Mouse (Mus musculus) embryonic facial prominence, embryonic 10.5 days (tissue): ENCODE measurements around the gene Alk. TPM values are rescaled to one million over a fixed set of nuclear protein-coding genes. Genes with fewer than 3 reads are reported as not detected.

Source experiments
- DNase-seq: peaks from one replicate; pipeline ENCODE4 v3.0.0-alpha.2; 2017; ENCODE audit warnings: low spot score
- H3K27ac ChIP-seq: fragments of 300-500 bp; sonication (generic); replicated peaks from 2 replicates; pipeline ENCODE4 v1.5.1; 2016; ENCODE audit warnings: mild to moderate bottlenecking
- H3K27me3 ChIP-seq: fragments of 300-500 bp; sonication (generic); replicated peaks from 2 replicates; pipeline ENCODE4 v1.6.1; 2016; ENCODE audit warnings: low read depth, mild to moderate bottlenecking; ENCODE audit not compliant: poor library complexity, severe bottlenecking
- H3K36me3 ChIP-seq: fragments of 300-500 bp; sonication (generic); replicated peaks from 2 replicates; pipeline ENCODE4 v1.6.1; 2016; ENCODE audit warnings: mild to moderate bottlenecking, moderate library complexity
- H3K4me1 ChIP-seq: fragments of 300-500 bp; sonication (generic); 2 replicates; pipeline ENCODE4 v1.6.1; 2016
- H3K4me3 ChIP-seq: fragments of 300-500 bp; sonication (generic); 2 replicates; pipeline ENCODE4 v1.5.1; 2016; ENCODE audit warnings: mild to moderate bottlenecking, moderate library complexity
- H3K9me3 ChIP-seq: fragments of 300-500 bp; sonication (generic); 2 replicates; pipeline ENCODE4 v1.6.1; 2016; ENCODE audit warnings: mild to moderate bottlenecking
- WGBS: fragments of 180-500 bp; shearing (Covaris S2); methylation state at CpG from one replicate; pipeline ENCODE4 v1.1.7; 2016; 5-methylcytosine and 5-hydroxymethylcytosine counted together
- polyA plus RNA-seq: library from polyadenylated mRNA; unstranded; fragments of >200 nt; fragmentation: Nextera tagmentation; extraction: Ambion mirVana; gene quantifications from 2 replicates; pipeline ENCODE4 v1.2.1, GENCODE M21; 2016

Gene Alk
- polyA plus RNA-seq, 1 experiment from 2014 or later, result 0.40 TPM

GRCm38 (mm10) chr17:72071871-72072270 is 532.6 kb downstream of the Alk start:
- H3K4me1 ChIP-seq, result 0 out of 2 replicates have a peak, but pooled peaks cover 2% of the 10 kb centered on the region
- no peak overlapping the region for H3K4me3 ChIP-seq
- no peak overlapping the region for H3K27ac ChIP-seq
- no peaks in the 10 kb centered on the region for H3K36me3 ChIP-seq
- H3K9me3 ChIP-seq, result no peaks in the 10 kb centered on the region
- DNase-seq, result no peak
- H3K27me3 ChIP-seq, result no peaks in the 10 kb centered on the region
- 71% methylated on average over 1 of the region's 1 CpGs for WGBS

- H3K27ac ChIP-seq, result no peak overlapping the region
- H3K4me3 ChIP-seq, result no peak overlapping the region
- WGBS, result 88% methylated on average over 6 of the region's 6 CpGs
- no peak for DNase-seq
- 0 out of 2 replicates have a peak, but pooled peaks cover 2% of the 10 kb centered on the region for H3K4me1 ChIP-seq
- no peaks in the 10 kb centered on the region for H3K36me3 ChIP-seq
- no peaks in the 10 kb centered on the region for H3K9me3 ChIP-seq
- H3K27me3 ChIP-seq, result no peaks in the 10 kb centered on the region
Observed at GRCm38 (mm10) chr17:72068176-72068575, 536.3 kb downstream of the Alk start.

GRCm38 (mm10) chr17:72062978-72063377 is 541.4 kb downstream of the Alk start:
- H3K27ac ChIP-seq, result no peak overlapping the region
- no peaks in the 10 kb centered on the region for H3K27me3 ChIP-seq
- no peak overlapping the region for H3K4me3 ChIP-seq
- H3K4me1 ChIP-seq, result no peaks in the 10 kb centered on the region
- DNase-seq, result no peak
- no peaks in the 10 kb centered on the region for H3K9me3 ChIP-seq
- no peaks in the 10 kb centered on the region for H3K36me3 ChIP-seq
- WGBS, result 90% methylated on average over 3 of the region's 3 CpGs

DNA sequence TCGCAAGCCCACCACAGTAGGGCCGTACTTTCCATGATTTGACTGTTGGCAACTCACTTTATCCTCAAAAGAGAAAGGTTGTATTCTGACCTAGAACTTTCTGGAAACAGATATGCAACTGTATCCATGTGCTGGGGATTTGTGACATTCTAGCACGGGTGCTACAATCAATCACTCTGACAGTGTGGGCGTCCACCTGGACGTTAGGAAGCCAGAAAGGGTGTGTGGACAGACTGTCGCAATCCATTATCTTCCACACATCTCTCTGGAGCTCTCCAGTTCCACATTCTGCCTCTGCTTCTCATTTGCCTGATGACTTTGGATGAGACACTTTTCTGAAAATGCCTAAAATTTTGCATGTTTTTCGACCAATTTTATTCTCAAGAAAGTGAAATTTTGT is 545.1 kb downstream of the Alk start:
- Histone ChIP-seq H3K9me3 (no peaks in the 10 kb centered on the region), H3K4me1 (no peaks in the 10 kb centered on the region), H3K4me3 (no peak overlapping the region), H3K27ac (no peak overlapping the region), H3K36me3 (no peaks in the 10 kb centered on the region), H3K27me3 (no peaks in the 10 kb centered on the region)
- DNase-seq, result no peak
- WGBS, result 89% methylated on average over 7 of the region's 7 CpGs

- Histone ChIP-seq H3K9me3 (no peaks in the 10 kb centered on the region), H3K27me3 (no peaks in the 10 kb centered on the region), H3K36me3 (no peaks in the 10 kb centered on the region), H3K27ac (no peak overlapping the region), H3K4me1 (0 out of 2 replicates have a peak, but pooled peaks cover 2% of the 10 kb centered on the region), H3K4me3 (no peak overlapping the region)
- 93% methylated on average over 2 of the region's 2 CpGs for WGBS
- no peak for DNase-seq
Observed at GRCm38 (mm10) chr17:72045671-72046070, 558.8 kb downstream of the Alk start.

DNA sequence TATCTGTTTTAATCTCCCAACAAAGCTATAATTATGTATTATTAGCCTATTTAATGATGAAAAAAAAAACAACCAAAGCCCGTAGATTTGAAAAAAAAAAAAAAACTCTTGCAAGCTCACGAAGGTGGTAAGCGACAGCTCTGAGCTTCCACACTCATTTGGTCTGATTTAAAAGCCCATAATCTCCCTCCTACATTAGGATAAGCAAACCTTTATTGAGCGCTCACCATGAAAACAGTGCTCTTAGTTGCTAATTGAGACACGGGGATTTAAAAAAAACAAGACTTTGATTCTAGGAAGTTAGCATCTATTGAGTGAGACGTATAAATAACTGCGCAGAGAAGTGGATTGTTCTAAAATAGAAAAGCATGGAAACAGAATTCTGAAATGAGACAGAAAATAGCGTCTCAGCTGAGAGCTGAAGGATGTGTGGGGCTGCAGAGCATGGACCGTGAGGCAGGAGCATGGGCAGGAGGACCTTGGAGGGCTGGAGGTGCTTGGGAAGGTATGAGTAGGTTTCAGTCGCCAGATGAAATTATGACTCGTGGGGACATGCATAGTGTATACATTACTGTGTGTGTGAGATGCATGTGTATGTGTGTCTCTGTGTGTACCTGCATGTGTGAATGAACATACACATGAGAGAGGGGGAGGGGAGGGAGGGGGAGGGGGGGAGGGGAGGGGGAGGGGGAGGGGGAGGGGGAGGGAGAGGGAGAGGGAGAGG is 560.6 kb downstream of the Alk start:
- no peaks in the 10 kb centered on the region for H3K36me3 ChIP-seq
- no peak overlapping the region for H3K4me3 ChIP-seq
- DNase-seq, result no peak
- H3K27me3 ChIP-seq, result no peaks in the 10 kb centered on the region
- no peaks in the 10 kb centered on the region for H3K9me3 ChIP-seq
- 0 out of 2 replicates have a peak, but pooled peaks cover 2% of the 10 kb centered on the region for H3K4me1 ChIP-seq
- WGBS, result 73% methylated on average over 11 of the region's 11 CpGs
- H3K27ac ChIP-seq, result no peak overlapping the region

DNA sequence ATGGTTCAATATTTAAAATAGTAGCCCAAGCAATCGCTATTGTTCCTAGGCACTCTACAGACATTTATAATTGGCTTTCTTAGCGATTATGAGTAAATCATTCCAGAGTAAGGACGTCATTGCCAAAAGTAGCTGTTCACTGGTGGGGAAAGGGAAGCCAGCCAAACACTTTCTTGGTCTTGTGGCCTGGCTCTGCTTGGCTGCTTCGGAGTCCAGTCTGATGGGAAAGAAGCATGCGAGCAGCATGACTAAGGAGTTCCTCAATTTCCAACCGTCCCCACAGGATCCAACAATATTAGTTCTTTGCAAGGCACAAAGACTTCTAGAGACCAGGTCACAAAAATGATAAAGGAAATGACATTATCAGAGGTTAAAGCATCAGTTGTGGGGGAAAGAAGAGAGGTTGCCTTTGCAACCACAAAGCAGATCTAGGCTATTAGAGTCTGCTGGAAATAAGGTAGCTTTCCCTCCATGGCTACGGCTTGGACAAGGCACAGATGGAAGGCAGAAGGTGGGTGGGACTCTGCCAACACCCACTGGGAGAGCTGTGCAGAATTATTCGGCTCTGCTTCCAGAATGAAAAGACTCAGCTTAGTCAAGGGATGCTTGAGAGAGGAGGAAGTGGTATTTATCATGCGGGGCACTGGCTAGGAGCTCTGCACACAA is 561.3 kb downstream of the Alk start:
- H3K4me1 ChIP-seq, result 0 out of 2 replicates have a peak, but pooled peaks cover 2% of the 10 kb centered on the region
- H3K36me3 ChIP-seq, result no peaks in the 10 kb centered on the region
- WGBS, result 73% methylated on average over 9 of the region's 9 CpGs
- H3K27me3 ChIP-seq, result no peaks in the 10 kb centered on the region
- H3K9me3 ChIP-seq, result no peaks in the 10 kb centered on the region
- H3K27ac ChIP-seq, result no peak overlapping the region
- DNase-seq, result no peak
- H3K4me3 ChIP-seq, result no peak overlapping the region

DNA sequence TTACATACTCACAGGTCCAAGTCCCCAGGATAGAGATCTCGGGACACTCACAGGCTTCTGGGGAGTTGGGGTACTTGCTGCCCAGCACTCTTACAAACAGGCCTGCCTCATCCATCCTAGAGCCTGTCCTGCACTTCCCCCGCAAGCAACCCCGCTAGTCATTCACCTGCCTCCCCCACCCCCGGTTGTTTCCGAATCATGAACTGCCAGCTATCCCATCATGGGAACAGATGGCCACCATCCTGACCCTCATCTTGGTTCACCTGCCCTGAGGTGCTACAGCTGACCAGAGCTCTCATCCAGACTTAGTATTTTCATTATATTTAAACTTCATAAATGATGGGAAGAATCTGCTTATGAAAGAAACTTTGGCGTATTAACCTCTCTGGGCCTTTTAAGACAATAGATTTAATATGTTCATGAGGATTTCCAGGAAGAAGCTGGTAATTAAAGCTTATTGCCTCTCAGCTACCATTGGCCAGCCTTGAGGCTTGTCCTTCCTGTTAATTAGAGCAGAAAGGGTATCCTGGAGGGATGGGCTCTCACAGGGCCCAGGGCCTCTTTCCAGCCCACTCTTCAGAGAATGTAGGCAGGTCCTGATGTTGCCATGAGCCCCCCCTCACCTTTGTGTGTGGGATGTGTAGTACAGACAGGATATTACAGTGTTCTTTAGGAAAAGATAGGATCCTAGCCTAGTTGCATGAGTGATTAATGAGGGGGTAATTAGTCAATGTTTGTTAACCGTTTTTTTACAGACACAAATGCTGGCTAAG is 565.1 kb downstream of the Alk start:
- H3K4me3 ChIP-seq, result no peak overlapping the region
- WGBS, result 84% methylated on average over 7 of the region's 7 CpGs
- H3K4me1 ChIP-seq, result 0 out of 2 replicates have a peak, but pooled peaks cover 2% of the 10 kb centered on the region
- H3K9me3 ChIP-seq, result no peaks in the 10 kb centered on the region
- DNase-seq, result no peak
- no peak overlapping the region for H3K27ac ChIP-seq
- H3K27me3 ChIP-seq, result no peaks in the 10 kb centered on the region
- H3K36me3 ChIP-seq, result no peaks in the 10 kb centered on the region

GRCm38 (mm10) chr17:72038371-72038770 is 566.1 kb downstream of the Alk start:
- Histone ChIP-seq H3K27me3 (no peaks in the 10 kb centered on the region), H3K36me3 (no peaks in the 10 kb centered on the region), H3K4me3 (no peak overlapping the region), H3K9me3 (no peaks in the 10 kb centered on the region), H3K4me1 (0 out of 2 replicates have a peak, but pooled peaks cover 2% of the 10 kb centered on the region), H3K27ac (no peak overlapping the region)
- DNase-seq, result no peak
- WGBS, result 85% methylated on average over 5 of the region's 5 CpGs

- Histone ChIP-seq H3K27me3 (no peaks in the 10 kb centered on the region), H3K4me1 (no peaks in the 10 kb centered on the region), H3K36me3 (no peaks in the 10 kb centered on the region), H3K9me3 (no peaks in the 10 kb centered on the region), H3K27ac (no peak overlapping the region), H3K4me3 (no peak overlapping the region)
- DNase-seq, result no peak
- 83% methylated on average over 7 of the region's 7 CpGs for WGBS
Observed at GRCm38 (mm10) chr17:72030672-72031071, 573.8 kb downstream of the Alk start.

- no peak overlapping the region for H3K27ac ChIP-seq
- DNase-seq, result no peak
- no peaks in the 10 kb centered on the region for H3K36me3 ChIP-seq
- H3K4me3 ChIP-seq, result no peak overlapping the region
- no peaks in the 10 kb centered on the region for H3K4me1 ChIP-seq
- H3K27me3 ChIP-seq, result no peaks in the 10 kb centered on the region
- WGBS, result 83% methylated on average over 9 of the region's 9 CpGs
- no peaks in the 10 kb centered on the region for H3K9me3 ChIP-seq
Observed at GRCm38 (mm10) chr17:72023323-72023722, 581.1 kb downstream of the Alk start.

DNA sequence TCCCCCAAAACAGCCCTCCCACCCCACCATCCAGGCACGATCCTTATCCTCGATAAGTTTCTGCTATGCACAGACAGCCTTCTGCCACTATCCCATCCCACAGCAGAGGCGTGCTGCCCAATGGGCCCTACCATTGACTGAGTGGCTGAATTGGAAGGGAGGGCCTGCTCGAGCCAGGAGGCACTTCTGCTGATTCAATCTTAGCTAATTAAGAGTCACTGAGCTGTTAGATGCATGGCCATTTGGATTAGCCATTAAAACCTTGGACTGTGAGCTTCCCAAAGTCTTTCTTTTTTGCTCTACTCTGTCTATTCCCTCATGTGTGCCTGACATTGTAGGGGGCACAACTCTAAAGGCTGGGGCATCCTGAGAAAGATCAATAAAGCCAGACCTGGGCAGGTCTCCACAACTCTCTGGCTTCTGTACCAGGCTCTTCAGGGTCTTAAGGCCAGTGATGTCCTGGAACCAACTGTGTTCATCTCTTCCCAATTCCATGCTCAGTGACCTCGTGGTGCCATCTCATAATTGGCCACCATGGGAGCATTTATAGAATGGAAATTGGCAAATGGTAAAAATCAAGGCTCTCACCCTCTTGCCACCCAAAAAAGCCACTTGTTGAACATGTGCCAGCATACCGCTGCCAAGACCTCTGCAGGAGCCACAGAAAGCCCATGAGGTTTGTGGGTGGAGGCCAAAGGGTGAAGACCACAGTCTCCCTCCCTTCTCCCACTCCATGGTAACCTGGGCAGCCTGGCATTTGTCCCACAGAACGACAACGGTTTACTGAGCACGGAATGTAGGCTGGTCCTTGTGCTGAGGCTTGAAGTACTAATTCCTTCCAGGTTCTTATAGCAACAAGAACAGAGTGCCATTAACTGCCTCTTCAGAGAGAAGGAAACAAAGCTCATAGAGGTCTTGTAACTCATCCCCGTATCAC is 582.4 kb downstream of the Alk start:
- 79% methylated on average over 10 of the region's 10 CpGs for WGBS
- no peaks in the 10 kb centered on the region for H3K27me3 ChIP-seq
- no peaks in the 10 kb centered on the region for H3K4me1 ChIP-seq
- no peak overlapping the region for H3K27ac ChIP-seq
- H3K9me3 ChIP-seq, result no peaks in the 10 kb centered on the region
- no peak for DNase-seq
- H3K4me3 ChIP-seq, result no peak overlapping the region
- H3K36me3 ChIP-seq, result no peaks in the 10 kb centered on the region
